ENCODE assay signal across 8 mouse cellular contexts in the genomic region with DNA sequence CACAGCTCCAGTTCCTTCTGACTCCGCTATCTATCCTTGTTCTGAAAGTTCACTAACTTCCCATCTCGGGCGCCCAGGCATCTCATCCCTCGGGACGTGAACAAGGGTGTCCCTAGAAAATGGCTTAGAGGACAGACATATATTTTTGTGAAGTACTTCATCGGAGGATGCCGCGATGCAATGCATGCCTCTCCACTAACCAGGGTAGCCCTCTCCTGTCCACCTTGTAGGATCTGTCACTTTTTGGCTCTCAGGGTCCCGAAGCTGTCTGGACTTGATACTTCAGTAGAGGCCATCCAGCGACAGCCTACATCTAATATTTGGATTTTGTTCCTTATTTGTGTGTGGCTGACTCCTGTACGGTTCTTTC. TPM values are rescaled to one million over a fixed set of nuclear protein-coding genes. Genes with fewer than 3 reads are reported as not detected.
A peak's percentile ranks its signal among the peaks of the same experiment; 100 is the strongest.
DNase-seq lines count a peak whose midpoint lies in the region; ATAC-seq and TF ChIP-seq lines count a peak whose summit lies in the region.

No protein-coding gene starts in this region.

- H3K4me2 ChIP-seq in forebrain, postnatal 0 days (ENCODE audit: low read depth): peak overlapping the region; percentile 97
- H3K4me2 ChIP-seq in liver, embryonic 16.5 days (ENCODE audit: low read depth, low read length): peak overlapping the region; percentile 42

- no peaks in the 10 kb centered on the region for H3K36me3 ChIP-seq in heart, embryonic 10.5 days
- no peaks in the 10 kb centered on the region for H3K36me3 ChIP-seq in E14TG2a.4 (ENCODE audit: insufficient read depth, low read length)
- H3K36me3 ChIP-seq in forebrain, postnatal 0 days (ENCODE audit: insufficient read depth): no peaks in the 10 kb centered on the region
- H3K36me3 ChIP-seq in liver, embryonic 16.5 days (ENCODE audit: control insufficient read depth, insufficient read depth): no peaks in the 10 kb centered on the region

- no peaks in the 10 kb centered on the region for H3K9me3 ChIP-seq in heart, embryonic 10.5 days
- H3K9me3 ChIP-seq in E14TG2a.4 (ENCODE audit: low read length): no peaks in the 10 kb centered on the region
- H3K9me3 ChIP-seq in forebrain, postnatal 0 days (ENCODE audit: low read length): no peaks in the 10 kb centered on the region
- no peaks in the 10 kb centered on the region for H3K9me3 ChIP-seq in liver, embryonic 16.5 days (replicated peaks; ENCODE audit: control insufficient read depth, low read length)

- peaks cover 15% of the 10 kb centered on the region; the same call in 1 of the 2 replicates for H3K4me1 ChIP-seq in heart, embryonic 10.5 days
- H3K4me1 ChIP-seq in E14TG2a.4 (replicated peaks; ENCODE audit: low read depth, low read length): peaks cover 12% of the 10 kb centered on the region
- 0 out of 2 replicates have a peak, but pooled peaks cover 5% of the 10 kb centered on the region for H3K4me1 ChIP-seq in forebrain, postnatal 0 days (ENCODE audit: insufficient read depth)
- no peaks in the 10 kb centered on the region for H3K4me1 ChIP-seq in liver, embryonic 16.5 days (ENCODE audit: control insufficient read depth, low read depth, low read length)

- no peak for TF ChIP-seq CTCF in E14TG2a.4 (conservative IDR thresholded peaks at IDR 0.05; ENCODE audit: low read length)
- no peak for TF ChIP-seq CTCF in forebrain, postnatal 0 days (IDR thresholded peaks at IDR 0.05; ENCODE audit: low read depth)

- H3K27ac ChIP-seq in heart, embryonic 10.5 days: 0 out of 2 replicates have a peak overlapping the region, but pooled peaks have one; percentile 79
- H3K27ac ChIP-seq in forebrain, postnatal 0 days (ENCODE audit: low read depth, low read length): no peak overlapping the region
- H3K27ac ChIP-seq in liver, embryonic 16.5 days (ENCODE audit: low read length): no peak overlapping the region

- 0 out of 2 replicates have a peak, but pooled peaks have one; percentile 8 for ATAC-seq in forebrain, postnatal 0 days
- ATAC-seq in liver, embryonic 16.5 days (ENCODE audit: low read depth): no peak

- H3K9ac ChIP-seq in forebrain, postnatal 0 days: peak overlapping the region; percentile 55
- no peak overlapping the region for H3K9ac ChIP-seq in liver, embryonic 16.5 days (ENCODE audit: low read depth, low read length)

- DNase-seq in heart, embryonic 10.5 days (ENCODE audit: low spot score): no peak
- DNase-seq in heart, postnatal 4 days: no peak
- peak; percentile 34 for DNase-seq in forebrain, postnatal 0 days
- no peak for DNase-seq in thymus, adult 18-20 months
- no peak for DNase-seq in left cerebral cortex, adult 18-20 months (ENCODE audit: low spot score in 2 of 2)
- DNase-seq in gastrocnemius, adult 18-20 months (ENCODE audit: low spot score): no peak

- peaks cover 44% of the 10 kb centered on the region for H3K27me3 ChIP-seq in heart, embryonic 10.5 days (ENCODE audit: insufficient read depth, poor library complexity, severe bottlenecking)
- peaks cover 46% of the 10 kb centered on the region for H3K27me3 ChIP-seq in E14TG2a.4 (ENCODE audit: insufficient read depth, low read length)
- H3K27me3 ChIP-seq in forebrain, postnatal 0 days (ENCODE audit: insufficient read depth, low read length): peaks cover 18% of the 10 kb centered on the region
- peaks cover 27% of the 10 kb centered on the region for H3K27me3 ChIP-seq in liver, embryonic 16.5 days (ENCODE audit: control insufficient read depth, insufficient read depth, low read depth, low read length)

- 14% methylated on average over 11 of the region's 11 CpGs for WGBS in heart, embryonic 10.5 days
- WGBS in forebrain, postnatal 0 days: 6% methylated on average over 11 of the region's 11 CpGs
- WGBS in liver, embryonic 16.5 days (ENCODE audit: insufficient replicate concordance): 10% methylated on average over 11 of the region's 11 CpGs

- peak overlapping the region; percentile 79 for H3K4me3 ChIP-seq in heart, embryonic 10.5 days
- H3K4me3 ChIP-seq in E14TG2a.4 (replicated peaks; ENCODE audit: low read length): peak overlapping the region; percentile 77
- peak overlapping the region; percentile 54 for H3K4me3 ChIP-seq in forebrain, postnatal 0 days (ENCODE audit: low read depth, low read length)
- no peak overlapping the region for H3K4me3 ChIP-seq in liver, embryonic 16.5 days (ENCODE audit: low read depth, low read length)

RNA-seq across cellular contexts. Expression of a gene that starts 0.5 kb away (rescaled TPM):
- polyA plus RNA-seq in heart, embryonic 10.5 days (2016; fragmentation: Nextera tagmentation; extraction: Ambion mirVana): 0.09 and 0.31 TPM in 2 replicates
- under 1 TPM; 0.62 to 0.72 TPM for total RNA-seq in heart, postnatal 4 days (2021)
- total RNA-seq in forebrain, postnatal 0 days (2014; rRNA removed): 1.9 and 2.9 TPM in 2 replicates
- polyA plus RNA-seq in forebrain, postnatal 0 days (2015; fragmentation: Nextera tagmentation; extraction: Ambion mirVana): 0.89 and 1.7 TPM in 2 replicates
- polyA plus RNA-seq in liver, embryonic 16.5 days (2015; fragmentation: Nextera tagmentation; extraction: Ambion mirVana): 0.06 TPM in 1 of 2 replicates, not detected in the other
- 10 to 100 TPM in 1 of 2 experiments, 1 to 10 TPM in 1; 9.5 to 10.5 TPM for total RNA-seq in left cerebral cortex, adult 18-20 months (2021)
- total RNA-seq in gastrocnemius, adult 18-20 months (2021): 1 to 10 TPM; 3.2 to 4.6 TPM
